Mouse (Mus musculus): Measurements from ENCODE around the gene Tmbim7. TPM values are rescaled to one million over a fixed set of nuclear protein-coding genes. Genes with fewer than 3 reads are reported as not detected.

Tmbim7 gene
- not detected in 2 replicates for polyA plus RNA-seq (2012; rRNA removed)

GRCm38 (mm10) chr5:3650881-3651280, at the start of gene Tmbim7:
TSS of gene Tmbim7 (plus strand) at chr5:3651181.

GRCm38 (mm10) chr5:3657085-3657484, 6.1 kb downstream of the Tmbim7 start, which contains the start of gene Gatad1:
TSS of gene Gatad1 (minus strand) at chr5:3657185.

Other genes starting within 250 kb of the Tmbim7 start
- gene Fam133b, start 107.3 kb upstream of the Tmbim7 start, polyA plus RNA-seq (2012; rRNA removed) = 4.2 and 4.4 TPM in 2 replicates
- 1.7 and 2.1 TPM in 2 replicates for gene 1700109H08Rik, start 79.6 kb upstream of the Tmbim7 start, polyA plus RNA-seq (2012; rRNA removed)
- 6.2 and 8.6 TPM in 2 replicates for gene Pex1, start 55.1 kb upstream of the Tmbim7 start, polyA plus RNA-seq (2012; rRNA removed)
- 8.7 and 9.9 TPM in 2 replicates for gene Rbm48, start 54.6 kb upstream of the Tmbim7 start, polyA plus RNA-seq (2012; rRNA removed)
- 45.3 and 63.1 TPM in 2 replicates for gene Gatad1, start 6.0 kb downstream of the Tmbim7 start, polyA plus RNA-seq (2012; rRNA removed)
- gene Ankib1, start 151.7 kb downstream of the Tmbim7 start, polyA plus RNA-seq (2012; rRNA removed) = 7.9 and 9.2 TPM in 2 replicates
- gene Krit1, start 152.0 kb downstream of the Tmbim7 start, polyA plus RNA-seq (2012; rRNA removed) = 4.8 and 5.5 TPM in 2 replicates
- 0.05 TPM in 1 of 2 replicates, not detected in the other for gene Lrrd1, start 194.0 kb downstream of the Tmbim7 start, polyA plus RNA-seq (2012; rRNA removed)
- gene Mterf1a, start 242.8 kb downstream of the Tmbim7 start, polyA plus RNA-seq (2012; rRNA removed) = 0.64 and 1.1 TPM in 2 replicates